Mouse (Mus musculus): Measurements from ENCODE around the gene Snrpe. TPM values are rescaled to one million over a fixed set of nuclear protein-coding genes. Genes with fewer than 3 reads are reported as not detected.
A peak's percentile ranks its signal among the peaks of the same experiment; 100 is the strongest.

The Snrpe gene
- polyA plus RNA-seq, 1 experiment from 2014 or later, result 361 TPM

- peaks cover 18% of the 10 kb centered on the region for H3K36me3 ChIP-seq (ENCODE audit: control insufficient read depth, insufficient read depth)
- no peaks in the 10 kb centered on the region for H3K9me3 ChIP-seq (ENCODE audit: control insufficient read depth)
- no peak for ATAC-seq
- WGBS, result 92% methylated on average over 1 of the region's 1 CpGs
- H3K4me3 ChIP-seq (ENCODE audit: low read depth, low read length), result no peak overlapping the region
- H3K4me2 ChIP-seq (replicated peaks; ENCODE audit: low read depth), result no peak overlapping the region
- no peak overlapping the region for H3K27ac ChIP-seq (ENCODE audit: low read depth, low read length)
- H3K4me1 ChIP-seq (replicated peaks; ENCODE audit: control insufficient read depth, insufficient read depth, low read length), result no peaks in the 10 kb centered on the region
- H3K9ac ChIP-seq (ENCODE audit: low read depth, low read length), result no peak overlapping the region
- no peak for TF ChIP-seq CTCF (IDR thresholded peaks at IDR 0.05; ENCODE audit: low read depth)
- no peaks in the 10 kb centered on the region for H3K27me3 ChIP-seq (replicated peaks; ENCODE audit: control insufficient read depth, insufficient read depth, low read length)
Measured at GRCm38 (mm10) chr1:133611436-133611835, 1.3 kb upstream of the Snrpe start.

GRCm38 (mm10) chr1:133610601-133611000, 510 bp upstream of the Snrpe start:
- no peaks in the 10 kb centered on the region for H3K9me3 ChIP-seq (ENCODE audit: control insufficient read depth)
- no peak overlapping the region for H3K27ac ChIP-seq (ENCODE audit: low read depth, low read length)
- H3K4me2 ChIP-seq (replicated peaks; ENCODE audit: low read depth), result no peak overlapping the region
- H3K27me3 ChIP-seq (replicated peaks; ENCODE audit: control insufficient read depth, insufficient read depth, low read length), result no peaks in the 10 kb centered on the region
- WGBS, result 52% methylated on average over 6 of the region's 6 CpGs
- no peaks in the 10 kb centered on the region for H3K4me1 ChIP-seq (replicated peaks; ENCODE audit: control insufficient read depth, insufficient read depth, low read length)
- no peak for ATAC-seq
- H3K4me3 ChIP-seq (ENCODE audit: low read depth, low read length), result peak overlapping the region; percentile 95; the same call in 1 of the 2 replicates
- no peak overlapping the region for H3K9ac ChIP-seq (ENCODE audit: low read depth, low read length)
- H3K36me3 ChIP-seq (ENCODE audit: control insufficient read depth, insufficient read depth), result peaks cover 25% of the 10 kb centered on the region
- no peak for TF ChIP-seq CTCF (IDR thresholded peaks at IDR 0.05; ENCODE audit: low read depth)

- WGBS, result 89% methylated on average over 4 of the region's 4 CpGs
Measured at GRCm38 (mm10) chr1:133603174-133603573, 6.9 kb downstream of the Snrpe start.

GRCm38 (mm10) chr1:133596298-133597007, 13.6 kb downstream of the Snrpe start:
- Histone ChIP-seq H3K4me1 (replicated peaks; ENCODE audit: control insufficient read depth, insufficient read depth, low read length) (no peaks in the 10 kb centered on the region), H3K27me3 (replicated peaks; ENCODE audit: control insufficient read depth, insufficient read depth, low read length) (no peaks in the 10 kb centered on the region)
- ATAC-seq, result no peak

More at GRCm38 (mm10) chr1:133603174-133603573, 6.9 kb downstream of the Snrpe start:
- no peak overlapping the region for H3K4me3 ChIP-seq (ENCODE audit: low read depth, low read length)
- H3K27ac ChIP-seq (ENCODE audit: low read depth, low read length), result no peak overlapping the region
- no peak overlapping the region for H3K4me2 ChIP-seq (replicated peaks; ENCODE audit: low read depth)
- H3K27me3 ChIP-seq (replicated peaks; ENCODE audit: control insufficient read depth, insufficient read depth, low read length), result no peaks in the 10 kb centered on the region
- H3K36me3 ChIP-seq (ENCODE audit: control insufficient read depth, insufficient read depth), result peaks cover 57% of the 10 kb centered on the region
- TF ChIP-seq CTCF (IDR thresholded peaks at IDR 0.05; ENCODE audit: low read depth), result no peak
- no peaks in the 10 kb centered on the region for H3K4me1 ChIP-seq (replicated peaks; ENCODE audit: control insufficient read depth, insufficient read depth, low read length)
- no peak overlapping the region for H3K9ac ChIP-seq (ENCODE audit: low read depth, low read length)
- no peaks in the 10 kb centered on the region for H3K9me3 ChIP-seq (ENCODE audit: control insufficient read depth)
- ATAC-seq, result no peak

GRCm38 (mm10) chr1:133585995-133586537, 24.0 kb downstream of the Snrpe start:
- WGBS, result 70% methylated on average over 6 of the region's 6 CpGs
- H3K9me3 ChIP-seq (ENCODE audit: control insufficient read depth), result no peaks in the 10 kb centered on the region
- H3K36me3 ChIP-seq (ENCODE audit: control insufficient read depth, insufficient read depth), result no peaks in the 10 kb centered on the region
- ATAC-seq, result no peak
- TF ChIP-seq CTCF (IDR thresholded peaks at IDR 0.05; ENCODE audit: low read depth), result peak; percentile 60
- H3K27ac ChIP-seq (ENCODE audit: low read depth, low read length), result no peak overlapping the region
- no peak overlapping the region for H3K9ac ChIP-seq (ENCODE audit: low read depth, low read length)
- no peak overlapping the region for H3K4me3 ChIP-seq (ENCODE audit: low read depth, low read length)
- H3K27me3 ChIP-seq (replicated peaks; ENCODE audit: control insufficient read depth, insufficient read depth, low read length), result no peaks in the 10 kb centered on the region
- no peaks in the 10 kb centered on the region for H3K4me1 ChIP-seq (replicated peaks; ENCODE audit: control insufficient read depth, insufficient read depth, low read length)
- H3K4me2 ChIP-seq (replicated peaks; ENCODE audit: low read depth), result no peak overlapping the region

More at GRCm38 (mm10) chr1:133596298-133597007, 13.6 kb downstream of the Snrpe start:
- no peaks in the 10 kb centered on the region for H3K36me3 ChIP-seq (ENCODE audit: control insufficient read depth, insufficient read depth)
- TF ChIP-seq CTCF (IDR thresholded peaks at IDR 0.05; ENCODE audit: low read depth), result peak; percentile 73
- H3K4me2 ChIP-seq (replicated peaks; ENCODE audit: low read depth), result no peak overlapping the region
- 18% methylated on average over 4 of the region's 4 CpGs for WGBS
- H3K9me3 ChIP-seq (ENCODE audit: control insufficient read depth), result no peaks in the 10 kb centered on the region
- no peak overlapping the region for H3K9ac ChIP-seq (ENCODE audit: low read depth, low read length)
- no peak overlapping the region for H3K4me3 ChIP-seq (ENCODE audit: low read depth, low read length)
- H3K27ac ChIP-seq (ENCODE audit: low read depth, low read length), result no peak overlapping the region

GRCm38 (mm10) chr1:133571293-133571692, 38.8 kb downstream of the Snrpe start:
- no peak overlapping the region for H3K27ac ChIP-seq (ENCODE audit: low read depth, low read length)
- no peaks in the 10 kb centered on the region for H3K36me3 ChIP-seq (ENCODE audit: control insufficient read depth, insufficient read depth)
- ATAC-seq, result no peak
- no peak overlapping the region for H3K4me3 ChIP-seq (ENCODE audit: low read depth, low read length)
- peaks cover 9% of the 10 kb centered on the region; the same call in 1 of the 2 replicates for H3K9me3 ChIP-seq (ENCODE audit: control insufficient read depth)
- no peak for TF ChIP-seq CTCF (IDR thresholded peaks at IDR 0.05; ENCODE audit: low read depth)
- no peak overlapping the region for H3K9ac ChIP-seq (ENCODE audit: low read depth, low read length)
- H3K27me3 ChIP-seq (replicated peaks; ENCODE audit: control insufficient read depth, insufficient read depth, low read length), result no peaks in the 10 kb centered on the region
- no peaks in the 10 kb centered on the region for H3K4me1 ChIP-seq (replicated peaks; ENCODE audit: control insufficient read depth, insufficient read depth, low read length)
- WGBS, result 62% methylated on average over 11 of the region's 11 CpGs
- no peak overlapping the region for H3K4me2 ChIP-seq (replicated peaks; ENCODE audit: low read depth)

Other genes with a start within 250 kb of the Snrpe start
- 6.0 and 6.2 TPM in 2 replicates for gene Etnk2, start 246.7 kb downstream of the Snrpe start, polyA plus RNA-seq (2015; fragmentation: Nextera tagmentation; extraction: Ambion mirVana)
- 12.3 and 12.6 TPM in 2 replicates for gene Sox13, start 185.9 kb downstream of the Snrpe start, polyA plus RNA-seq (2015; fragmentation: Nextera tagmentation; extraction: Ambion mirVana)
- 0.90 and 0.93 TPM in 2 replicates for gene Zbed6, start 50.6 kb upstream of the Snrpe start, polyA plus RNA-seq (2015; fragmentation: Nextera tagmentation; extraction: Ambion mirVana)
- 1.9 and 2.5 TPM in 2 replicates for gene Gm38394, start 51.0 kb upstream of the Snrpe start, polyA plus RNA-seq (2015; fragmentation: Nextera tagmentation; extraction: Ambion mirVana)
- 0.38 and 0.47 TPM in 2 replicates for gene Lax1, start 79.8 kb upstream of the Snrpe start, polyA plus RNA-seq (2015; fragmentation: Nextera tagmentation; extraction: Ambion mirVana)
- gene Atp2b4, start 190.8 kb upstream of the Snrpe start, polyA plus RNA-seq (2015; fragmentation: Nextera tagmentation; extraction: Ambion mirVana), result 9.8 and 11.8 TPM in 2 replicates

Data from intestine, postnatal 0 days (tissue).